In the genomic region with DNA sequence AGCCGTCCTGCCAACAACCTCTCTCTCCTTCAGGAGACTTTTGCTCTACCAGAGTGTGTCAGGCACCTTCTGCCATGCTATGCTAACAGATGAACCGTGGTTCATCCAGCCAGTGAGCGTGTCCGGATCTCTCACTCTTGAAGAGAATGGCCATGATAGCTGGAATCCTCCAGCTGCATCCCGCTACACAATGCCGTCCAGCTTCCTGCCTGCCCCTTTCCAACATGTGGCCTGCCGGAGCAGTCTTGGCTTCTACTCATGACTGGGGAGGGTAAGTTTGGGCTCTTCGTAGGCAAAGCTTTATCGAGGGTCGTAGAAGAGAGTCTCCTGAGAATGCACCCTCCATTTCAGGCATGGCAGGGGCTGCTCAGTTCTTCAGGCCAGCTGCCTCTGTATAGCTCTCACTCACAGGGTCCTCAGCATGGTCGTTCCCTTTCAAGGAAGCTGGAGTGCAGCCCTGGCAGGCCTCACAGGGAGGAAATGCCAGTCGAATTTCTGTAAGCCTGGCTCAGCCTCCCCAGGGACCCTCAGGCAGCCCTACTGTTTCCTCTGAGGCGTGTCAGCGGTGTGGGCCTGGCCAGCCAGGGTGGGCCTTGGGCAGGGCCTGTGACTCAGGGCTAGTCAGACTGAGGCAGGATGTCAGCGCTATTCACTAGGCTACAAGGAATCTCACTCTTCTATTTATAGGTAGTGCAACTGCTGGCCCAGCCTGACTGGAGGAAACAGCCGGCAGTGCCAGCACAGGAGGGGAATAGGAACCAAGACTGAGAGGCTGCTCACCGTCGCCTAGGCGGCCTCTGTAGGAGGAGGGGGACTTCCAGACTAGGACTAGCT, we compare ENCODE assay signal across 9 mouse cellular contexts.
DNase-seq lines count a peak whose midpoint lies in the region; ATAC-seq lines count a peak whose summit lies in the region.
"Had no signal": no experiment of that assay in that cellular context is flagged by ENCODE, and none has a peak within 500 bp of the region (broad histone marks: within the 10 kb centered on the region; RNA-seq: fewer than 3 reads in every experiment).

No protein-coding gene starts in this region.

- WGBS in forebrain, embryonic 12.5 days, result 85% methylated on average over 19 of the region's 19 CpGs
- WGBS in forebrain, embryonic 15.5 days, result 72% methylated on average over 19 of the region's 19 CpGs
- 44% methylated on average over 19 of the region's 19 CpGs for WGBS in lung, embryonic 15.5 days

- no peaks in the 10 kb centered on the region for H3K9me3 ChIP-seq in forebrain, embryonic 12.5 days
- no peaks in the 10 kb centered on the region for H3K9me3 ChIP-seq in forebrain, embryonic 15.5 days
- H3K9me3 ChIP-seq in lung, embryonic 15.5 days, result no peaks in the 10 kb centered on the region

- H3K4me3 ChIP-seq in forebrain, embryonic 12.5 days (replicated peaks), result no peak overlapping the region
- H3K4me3 ChIP-seq in forebrain, embryonic 15.5 days, result no peak overlapping the region
- no peak overlapping the region for H3K4me3 ChIP-seq in lung, embryonic 15.5 days
- H3K4me3 ChIP-seq: erythroblast, embryonic 14.5 days had no signal

- H3K27ac ChIP-seq in forebrain, embryonic 12.5 days, result 0 out of 2 replicates have a peak overlapping the region, but pooled peaks have one; percentile 20
- H3K27ac ChIP-seq in forebrain, embryonic 15.5 days (replicated peaks), result no peak overlapping the region; the same call in none of the 2 replicates
- peak overlapping the region; percentile 95 for H3K27ac ChIP-seq in lung, embryonic 15.5 days

- H3K36me3 ChIP-seq in forebrain, embryonic 12.5 days (replicated peaks), result no peaks in the 10 kb centered on the region
- no peaks in the 10 kb centered on the region for H3K36me3 ChIP-seq in forebrain, embryonic 15.5 days
- H3K36me3 ChIP-seq in lung, embryonic 15.5 days, result no peaks in the 10 kb centered on the region

- no peak overlapping the region for H3K9ac ChIP-seq in forebrain, embryonic 12.5 days
- no peak overlapping the region for H3K9ac ChIP-seq in forebrain, embryonic 15.5 days (replicated peaks)
- H3K9ac ChIP-seq in lung, embryonic 15.5 days, result no peak overlapping the region

- H3K4me2 ChIP-seq in forebrain, embryonic 12.5 days, result no peak overlapping the region
- H3K4me2 ChIP-seq in forebrain, embryonic 15.5 days (replicated peaks), result no peak overlapping the region
- no peak overlapping the region for H3K4me2 ChIP-seq in lung, embryonic 15.5 days

- H3K4me1 ChIP-seq in forebrain, embryonic 12.5 days, result peaks cover 21% of the 10 kb centered on the region
- peaks cover 17% of the 10 kb centered on the region for H3K4me1 ChIP-seq in forebrain, embryonic 15.5 days
- peaks cover 34% of the 10 kb centered on the region for H3K4me1 ChIP-seq in lung, embryonic 15.5 days

- no peak for ATAC-seq in forebrain, embryonic 12.5 days (ENCODE audit: low FRiP score)
- no peak for ATAC-seq in forebrain, embryonic 15.5 days (replicated peaks)
- ATAC-seq in lung, embryonic 15.5 days (ENCODE audit: borderline replicate concordance, extremely low read depth, low FRiP score, low TSS enrichment), result peak; percentile 90

- H3K27me3 ChIP-seq in forebrain, embryonic 12.5 days, result no peaks in the 10 kb centered on the region
- no peaks in the 10 kb centered on the region for H3K27me3 ChIP-seq in forebrain, embryonic 15.5 days
- no peaks in the 10 kb centered on the region for H3K27me3 ChIP-seq in lung, embryonic 15.5 days

- DNase-seq in embryo, embryonic 10.5 days (ENCODE audit: low spot score), result peak; percentile 40
- DNase-seq in heart, adult 9 months (ENCODE audit: low spot score in 2 of 2), result peak; percentile 82 to 88
- DNase-seq in kidney, adult 18-20 months, result peak; percentile 69
- no peak for DNase-seq in retina, postnatal 1 day
- no peak for DNase-seq in left cerebral cortex, adult 9 months (ENCODE audit: low spot score in 2 of 2)

Comparison
In these comparisons a context has a peak if more than half of its experiments do, and no peak if none do; other contexts are left out.
1. DNase-seq: peak in embryo, embryonic 10.5 days (single experiment), heart, adult 9 months (2 of 2) and kidney, adult 18-20 months (single experiment); none in retina, postnatal 1 day (single experiment) and left cerebral cortex, adult 9 months (0 of 2).